Mouse (Mus musculus): Measurements from ENCODE around the gene Poc1b. TPM values are rescaled to one million over a fixed set of nuclear protein-coding genes. Genes with fewer than 3 reads are reported as not detected.

Poc1b gene
- polyA plus RNA-seq, 1 experiment, result 11.8 TPM

DNA sequence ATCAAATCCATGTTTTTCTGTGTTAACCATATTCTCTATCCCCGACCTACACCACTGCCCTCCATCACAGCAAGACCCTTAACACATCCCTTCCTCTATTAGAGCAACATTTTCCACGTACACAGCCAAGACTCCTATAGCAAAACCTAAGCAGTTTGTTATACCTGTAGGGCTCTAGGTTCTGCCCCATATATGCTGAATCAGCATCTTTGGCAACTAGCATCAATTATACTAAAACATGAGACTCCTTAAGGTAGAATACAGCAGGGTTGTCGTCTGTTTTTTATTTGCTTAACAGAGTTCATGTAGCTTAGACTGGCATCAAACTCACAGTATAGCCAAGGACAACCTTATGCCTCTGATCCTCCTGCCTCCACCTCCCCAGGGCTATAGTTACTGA is 1.3 kb upstream of the Poc1b start:
- H3K27ac ChIP-seq (ENCODE audit: insufficient read depth, low read length), result no peak overlapping the region
- TF ChIP-seq CTCF (IDR thresholded peaks at IDR 0.05; ENCODE audit: borderline replicate concordance, insufficient read depth, low read depth, low read length) (no peak), POLR2A (IDR thresholded peaks at IDR 0.05; ENCODE audit: borderline replicate concordance, insufficient read depth, low read length) (no peak)
- DNase-seq, result no peak
- H3K4me3 ChIP-seq (replicated peaks; ENCODE audit: insufficient read depth, low read depth, low read length), result no peak overlapping the region
- H3K27me3 ChIP-seq (ENCODE audit: control insufficient read depth, insufficient read depth, low read length), result no peaks in the 10 kb centered on the region
- H3K4me1 ChIP-seq (ENCODE audit: control insufficient read depth, insufficient read depth, low read length), result no peaks in the 10 kb centered on the region; the same call in 1 of the 2 replicates
- WGBS, result 76% methylated on average over 3 of the region's 3 CpGs

DNA sequence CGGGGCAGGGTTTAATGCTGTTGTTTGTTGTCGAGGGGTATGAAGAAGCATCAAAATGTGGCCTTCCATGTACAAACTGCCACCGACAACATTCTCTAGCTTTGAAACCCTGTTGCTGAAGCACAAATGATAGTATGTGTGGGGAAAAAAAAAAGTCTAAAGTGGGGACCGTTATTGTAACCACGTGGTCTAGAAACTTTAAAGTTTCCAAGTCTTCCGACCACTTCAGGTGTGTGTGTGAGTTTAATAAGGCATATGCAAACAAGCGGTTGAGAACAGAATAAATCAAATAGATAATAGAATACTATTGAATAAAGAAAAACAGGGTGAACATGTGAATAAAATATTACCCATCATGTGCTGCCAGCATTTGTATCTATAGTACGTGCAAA is 529 bp upstream of the Poc1b start:
- peak overlapping the region; percentile 83 for H3K4me3 ChIP-seq (replicated peaks; ENCODE audit: insufficient read depth, low read depth, low read length)
- WGBS, result 8% methylated on average over 8 of the region's 8 CpGs
- no peak overlapping the region for H3K27ac ChIP-seq (ENCODE audit: insufficient read depth, low read length)
- TF ChIP-seq POLR2A (IDR thresholded peaks at IDR 0.05; ENCODE audit: borderline replicate concordance, insufficient read depth, low read length), result no peak
- TF ChIP-seq CTCF (IDR thresholded peaks at IDR 0.05; ENCODE audit: borderline replicate concordance, insufficient read depth, low read depth, low read length), result no peak
- H3K4me1 ChIP-seq (ENCODE audit: control insufficient read depth, insufficient read depth, low read length), result no peaks in the 10 kb centered on the region; the same call in 1 of the 2 replicates
- no peak for DNase-seq
- H3K27me3 ChIP-seq (ENCODE audit: control insufficient read depth, insufficient read depth, low read length), result no peaks in the 10 kb centered on the region

DNA sequence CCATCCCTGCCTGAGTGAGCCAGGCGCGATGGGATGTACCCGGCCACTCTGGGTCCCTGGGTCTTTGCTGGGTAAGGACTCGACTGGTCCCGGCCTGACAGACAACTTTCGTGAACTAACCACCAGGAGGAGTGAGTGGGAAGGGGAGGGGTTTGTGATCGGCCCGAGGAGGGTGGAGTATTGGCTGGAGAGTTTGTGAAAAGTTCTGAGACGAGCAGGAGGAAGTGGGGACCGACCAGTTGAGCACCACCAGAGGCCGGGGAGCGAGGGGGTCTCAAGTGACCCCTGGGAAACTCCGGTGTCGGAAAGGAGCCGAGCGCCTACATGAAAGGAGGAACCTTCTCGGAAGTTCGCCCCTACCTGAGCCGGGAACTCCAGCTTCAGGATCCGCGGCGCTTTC is 1.1 kb downstream of the Poc1b start, which contains the start of gene Galnt4:
Galnt4 (plus strand) TSS at position 196 of the 400 bp plus-strand sequence.
- peak; percentile 64 to 70 for DNase-seq
- Histone ChIP-seq H3K27me3 (ENCODE audit: control insufficient read depth, insufficient read depth, low read length) (no peaks in the 10 kb centered on the region), H3K4me3 (replicated peaks; ENCODE audit: insufficient read depth, low read depth, low read length) (peak within 1 kb of the TSS; percentile 83), H3K4me1 (ENCODE audit: control insufficient read depth, insufficient read depth, low read length) (no peaks in the 10 kb centered on the region; the same call in 1 of the 2 replicates), H3K27ac (ENCODE audit: insufficient read depth, low read length) (peak within 1 kb of the TSS; percentile 57)
- TF ChIP-seq CTCF (IDR thresholded peaks at IDR 0.05; ENCODE audit: borderline replicate concordance, insufficient read depth, low read depth, low read length) (peak; percentile 50; the same call in 1 of the 2 replicates), POLR2A (IDR thresholded peaks at IDR 0.05; ENCODE audit: borderline replicate concordance, insufficient read depth, low read length) (no peak)
- WGBS, result under 1% methylated on average over 22 of the region's 22 CpGs

DNA sequence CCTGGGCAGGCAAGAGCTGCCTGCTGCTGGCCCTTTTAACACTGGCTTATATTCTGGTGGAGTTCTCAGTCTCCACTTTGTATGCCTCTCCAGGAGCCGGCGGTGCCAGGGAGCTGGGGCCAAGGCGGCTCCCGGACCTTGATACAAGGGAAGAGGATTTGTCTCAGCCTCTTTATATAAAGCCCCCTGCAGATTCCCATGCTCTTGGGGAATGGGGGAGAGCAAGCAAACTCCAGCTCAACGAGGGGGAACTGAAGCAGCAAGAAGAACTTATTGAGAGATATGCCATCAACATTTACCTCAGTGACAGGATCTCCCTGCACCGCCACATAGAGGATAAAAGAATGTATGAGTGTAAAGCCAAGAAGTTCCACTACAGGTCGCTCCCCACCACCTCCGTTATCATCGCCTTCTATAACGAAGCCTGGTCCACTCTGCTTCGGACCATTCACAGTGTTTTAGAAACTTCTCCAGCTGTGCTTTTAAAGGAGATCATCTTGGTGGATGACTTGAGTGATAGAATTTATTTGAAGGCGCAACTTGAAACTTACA is 1.7 kb downstream of the Poc1b start:
- DNase-seq, result peak in 1 of 2 experiments; percentile 26
- WGBS, result 37% methylated on average over 12 of the region's 12 CpGs
- H3K4me1 ChIP-seq (ENCODE audit: control insufficient read depth, insufficient read depth, low read length), result no peaks in the 10 kb centered on the region; the same call in 1 of the 2 replicates
- TF ChIP-seq POLR2A (IDR thresholded peaks at IDR 0.05; ENCODE audit: borderline replicate concordance, insufficient read depth, low read length), result no peak
- no peak for TF ChIP-seq CTCF (IDR thresholded peaks at IDR 0.05; ENCODE audit: borderline replicate concordance, insufficient read depth, low read depth, low read length)
- peak overlapping the region; percentile 83 for H3K4me3 ChIP-seq (replicated peaks; ENCODE audit: insufficient read depth, low read depth, low read length)
- no peaks in the 10 kb centered on the region for H3K27me3 ChIP-seq (ENCODE audit: control insufficient read depth, insufficient read depth, low read length)
- H3K27ac ChIP-seq (ENCODE audit: insufficient read depth, low read length), result no peak overlapping the region

DNA sequence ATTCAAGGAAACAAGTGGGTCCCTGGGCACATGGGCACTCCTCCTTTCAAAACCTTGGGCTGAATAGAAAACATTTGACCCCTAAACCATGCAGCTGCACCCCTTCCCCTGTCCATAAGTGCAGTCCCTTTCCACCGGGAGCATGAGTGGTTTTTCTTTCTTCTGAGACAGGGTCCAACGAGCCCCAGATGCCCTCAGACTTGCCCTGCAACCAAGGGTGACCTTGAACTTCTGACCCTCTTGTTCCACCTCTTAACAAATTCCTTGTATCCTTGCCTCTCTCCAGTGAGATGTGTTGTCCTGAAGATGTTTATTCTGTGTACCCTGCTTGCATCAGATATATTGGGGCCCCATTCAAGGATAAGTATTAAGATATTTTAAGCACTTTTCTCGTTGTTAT is 6.7 kb downstream of the Poc1b start:
- no peak overlapping the region for H3K4me3 ChIP-seq (replicated peaks; ENCODE audit: insufficient read depth, low read depth, low read length)
- DNase-seq, result no peak
- WGBS, result 47% methylated on average over 3 of the region's 3 CpGs
- H3K27ac ChIP-seq (ENCODE audit: insufficient read depth, low read length), result no peak overlapping the region
- H3K27me3 ChIP-seq (ENCODE audit: control insufficient read depth, insufficient read depth, low read length), result no peaks in the 10 kb centered on the region
- TF ChIP-seq POLR2A (IDR thresholded peaks at IDR 0.05; ENCODE audit: borderline replicate concordance, insufficient read depth, low read length), result no peak
- no peak for TF ChIP-seq CTCF (IDR thresholded peaks at IDR 0.05; ENCODE audit: borderline replicate concordance, insufficient read depth, low read depth, low read length)
- no peaks in the 10 kb centered on the region for H3K4me1 ChIP-seq (ENCODE audit: control insufficient read depth, insufficient read depth, low read length)

DNA sequence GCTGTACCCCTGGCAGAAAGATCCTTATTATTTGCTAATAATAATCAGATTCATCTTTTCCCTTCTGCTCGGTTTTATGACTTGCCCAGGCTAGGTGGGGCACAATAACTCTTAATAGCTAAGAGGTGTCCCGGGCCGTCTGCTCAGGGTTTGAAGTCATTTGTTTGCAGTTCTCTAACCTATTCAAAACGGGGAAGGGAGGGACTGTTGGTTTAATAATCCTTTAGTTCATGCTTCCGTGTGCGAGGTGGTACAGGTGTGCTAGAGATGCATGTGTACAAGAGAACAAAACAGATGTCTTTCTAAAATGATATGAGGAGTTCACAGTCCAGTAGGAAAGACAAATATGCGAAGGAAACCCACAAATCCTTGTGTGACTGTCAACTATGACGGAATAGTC is 7.5 kb downstream of the Poc1b start:
- no peak overlapping the region for H3K4me3 ChIP-seq (replicated peaks; ENCODE audit: insufficient read depth, low read depth, low read length)
- H3K27ac ChIP-seq (ENCODE audit: insufficient read depth, low read length), result no peak overlapping the region
- no peaks in the 10 kb centered on the region for H3K27me3 ChIP-seq (ENCODE audit: control insufficient read depth, insufficient read depth, low read length)
- no peak for TF ChIP-seq POLR2A (IDR thresholded peaks at IDR 0.05; ENCODE audit: borderline replicate concordance, insufficient read depth, low read length)
- TF ChIP-seq CTCF (IDR thresholded peaks at IDR 0.05; ENCODE audit: borderline replicate concordance, insufficient read depth, low read depth, low read length), result no peak
- 90% methylated on average over 8 of the region's 8 CpGs for WGBS
- no peaks in the 10 kb centered on the region for H3K4me1 ChIP-seq (ENCODE audit: control insufficient read depth, insufficient read depth, low read length)
- no peak for DNase-seq

DNA sequence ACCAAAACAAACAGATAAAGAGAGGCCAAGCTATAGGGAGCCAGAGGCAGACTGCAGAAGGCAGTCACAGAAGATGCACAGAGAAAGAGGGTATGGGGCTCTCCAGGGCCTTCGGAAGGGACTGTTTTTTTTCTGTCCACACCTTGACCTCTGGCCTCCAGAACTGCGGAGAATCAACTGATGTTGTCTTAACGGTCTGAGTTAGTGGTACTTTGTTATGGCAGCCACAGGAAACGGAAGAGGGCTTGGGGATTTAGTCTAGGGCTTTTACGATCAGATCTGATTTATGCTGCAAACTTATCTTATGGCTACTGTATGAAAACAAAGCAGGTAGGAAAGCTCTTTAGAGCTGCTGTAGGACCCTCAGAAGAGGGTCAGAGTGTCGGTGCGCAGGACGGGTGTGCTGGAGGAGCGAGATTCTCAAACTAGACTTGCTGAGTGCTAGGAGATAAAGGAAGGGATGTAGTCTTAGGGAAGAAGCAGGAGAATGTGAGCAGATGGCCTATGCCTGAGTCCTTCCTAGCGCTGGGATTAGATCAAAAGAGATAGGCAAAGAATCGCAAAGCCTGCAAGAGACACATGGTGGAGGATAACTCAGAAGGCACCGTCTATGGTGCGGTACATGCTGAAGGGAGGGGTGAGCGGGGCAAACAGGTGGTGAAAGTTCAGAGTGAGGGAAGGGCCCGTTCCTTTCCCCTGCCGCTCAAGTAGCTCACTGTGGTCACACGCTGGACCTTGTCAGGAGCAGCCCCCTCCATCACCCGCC is 8.8 kb downstream of the Poc1b start:
- no peak for DNase-seq
- TF ChIP-seq POLR2A (IDR thresholded peaks at IDR 0.05; ENCODE audit: borderline replicate concordance, insufficient read depth, low read length) (no peak), CTCF (IDR thresholded peaks at IDR 0.05; ENCODE audit: borderline replicate concordance, insufficient read depth, low read depth, low read length) (no peak)
- 71% methylated on average over 18 of the region's 18 CpGs for WGBS
- Histone ChIP-seq H3K27ac (ENCODE audit: insufficient read depth, low read length) (no peak overlapping the region), H3K4me3 (replicated peaks; ENCODE audit: insufficient read depth, low read depth, low read length) (no peak overlapping the region), H3K27me3 (ENCODE audit: control insufficient read depth, insufficient read depth, low read length) (no peaks in the 10 kb centered on the region), H3K4me1 (ENCODE audit: control insufficient read depth, insufficient read depth, low read length) (no peaks in the 10 kb centered on the region)

DNA sequence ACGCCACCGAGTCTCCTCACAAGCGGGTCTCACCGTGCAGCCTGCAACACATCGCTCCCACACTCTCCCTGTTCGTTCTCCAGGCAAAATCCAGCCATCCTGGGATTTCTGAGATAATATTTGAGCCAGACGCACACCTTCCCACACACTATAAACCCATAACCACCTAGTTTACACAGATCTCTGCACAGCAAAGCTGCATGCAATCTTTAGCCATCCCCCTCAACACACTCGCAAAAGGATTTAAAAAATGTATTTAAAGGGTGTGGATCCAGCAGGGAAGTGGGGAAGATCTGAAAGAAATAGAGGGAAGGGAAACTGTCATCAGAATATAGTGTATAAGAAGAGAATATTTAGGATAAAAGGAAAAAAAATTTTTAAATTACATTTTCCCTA is 9.4 kb downstream of the Poc1b start:
- DNase-seq, result no peak
- no peak overlapping the region for H3K27ac ChIP-seq (ENCODE audit: insufficient read depth, low read length)
- no peak overlapping the region for H3K4me3 ChIP-seq (replicated peaks; ENCODE audit: insufficient read depth, low read depth, low read length)
- no peaks in the 10 kb centered on the region for H3K4me1 ChIP-seq (ENCODE audit: control insufficient read depth, insufficient read depth, low read length)
- no peaks in the 10 kb centered on the region for H3K27me3 ChIP-seq (ENCODE audit: control insufficient read depth, insufficient read depth, low read length)
- TF ChIP-seq CTCF (IDR thresholded peaks at IDR 0.05; ENCODE audit: borderline replicate concordance, insufficient read depth, low read depth, low read length) (no peak), POLR2A (IDR thresholded peaks at IDR 0.05; ENCODE audit: borderline replicate concordance, insufficient read depth, low read length) (no peak)
- 84% methylated on average over 8 of the region's 8 CpGs for WGBS
